Mouse (Mus musculus) gastrocnemius, adult 18-20 months (tissue): ENCODE data around the gene Slc39a11. TPM values are rescaled to one million over a fixed set of nuclear protein-coding genes. Genes with fewer than 3 reads are reported as not detected.

Experiments
- DNase-seq: peaks from one replicate; pipeline ENCODE4 v3.0.0; 2021; ENCODE audit warnings: low spot score
- total RNA-seq, 2 experiments: library from RNA; stranded (reverse); gene quantifications; 2 replicates each; pipeline ENCODE4 v1.2.3; 2021

Gene Slc39a11
- total RNA-seq, 2 experiments from 2014 or later, result 1.5 to 2.4 TPM

DNA sequence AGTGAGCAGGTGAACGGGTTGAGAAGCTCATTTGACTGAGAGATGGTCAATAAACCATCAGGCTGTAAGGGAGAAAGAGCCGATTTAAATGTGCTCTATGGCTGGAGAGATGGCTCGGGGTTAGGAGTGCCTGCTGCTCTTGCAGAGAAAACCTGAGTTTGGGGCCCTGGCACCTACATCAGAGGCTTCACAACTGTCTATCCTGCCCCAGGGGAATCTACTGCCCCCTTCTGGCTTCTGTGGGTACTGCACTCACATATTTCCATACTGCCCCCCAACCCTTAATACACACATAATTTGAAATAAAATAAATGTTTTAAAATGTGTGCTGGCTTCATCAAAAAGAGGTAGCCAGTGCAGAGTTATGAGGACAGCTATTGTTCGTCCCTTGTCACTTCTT, 237.3 kb downstream of the Slc39a11 start:
- no peak for DNase-seq

DNA sequence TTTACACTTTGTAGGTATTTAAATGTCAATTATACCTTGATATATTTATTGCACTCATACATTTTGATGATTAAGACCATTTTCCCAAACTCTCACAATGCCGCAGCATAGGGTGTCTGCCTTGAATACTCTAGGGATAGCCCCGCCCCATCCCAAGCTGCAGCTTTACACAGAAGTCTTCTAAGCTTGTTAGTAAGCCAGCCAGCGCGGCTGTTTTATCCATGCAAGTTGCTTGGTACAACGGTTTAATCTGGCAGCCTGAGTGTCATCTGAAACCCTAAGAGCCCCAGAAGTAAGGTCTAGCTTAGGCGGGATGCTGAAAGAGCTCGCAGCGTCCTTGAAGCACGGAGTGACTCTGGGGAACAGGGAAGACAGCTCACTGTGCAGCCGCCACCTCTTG, 238.1 kb downstream of the Slc39a11 start:
- no peak for DNase-seq

DNA sequence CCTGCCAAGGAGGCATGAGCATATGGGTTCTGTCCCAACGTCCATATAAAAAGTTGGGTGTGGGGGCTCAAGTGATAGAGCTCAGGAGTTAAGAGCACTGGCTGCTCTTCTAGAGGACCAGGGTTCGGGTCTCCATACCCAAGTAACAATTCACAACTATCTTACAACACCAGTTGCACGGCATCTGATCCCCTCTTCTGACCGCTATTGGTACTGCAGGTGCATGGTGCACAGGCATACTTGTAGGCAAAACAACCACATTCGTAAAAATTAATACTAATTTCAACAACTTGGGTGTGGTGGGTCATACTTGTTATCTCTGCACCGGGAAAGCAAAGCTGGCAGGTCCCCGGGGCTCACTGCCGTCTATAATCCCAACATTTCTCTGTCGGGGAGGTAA, 240.8 kb downstream of the Slc39a11 start:
- DNase-seq, result no peak

DNA sequence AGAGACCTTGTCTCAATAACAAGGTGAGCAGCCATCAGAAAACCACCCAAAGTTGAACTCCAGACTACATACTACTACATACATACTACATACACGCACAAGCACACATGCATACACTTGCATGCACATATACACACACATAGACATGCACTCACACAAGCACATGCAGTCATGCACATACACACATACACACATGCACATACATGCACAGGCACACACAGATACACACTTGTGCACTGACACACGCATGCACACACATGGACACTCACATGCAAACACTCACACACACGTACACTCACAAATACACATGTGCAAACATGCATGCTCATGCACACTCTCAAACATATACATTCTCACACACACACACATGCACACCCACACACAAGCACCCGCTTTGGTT, 242.4 kb downstream of the Slc39a11 start:
- no peak for DNase-seq

DNA sequence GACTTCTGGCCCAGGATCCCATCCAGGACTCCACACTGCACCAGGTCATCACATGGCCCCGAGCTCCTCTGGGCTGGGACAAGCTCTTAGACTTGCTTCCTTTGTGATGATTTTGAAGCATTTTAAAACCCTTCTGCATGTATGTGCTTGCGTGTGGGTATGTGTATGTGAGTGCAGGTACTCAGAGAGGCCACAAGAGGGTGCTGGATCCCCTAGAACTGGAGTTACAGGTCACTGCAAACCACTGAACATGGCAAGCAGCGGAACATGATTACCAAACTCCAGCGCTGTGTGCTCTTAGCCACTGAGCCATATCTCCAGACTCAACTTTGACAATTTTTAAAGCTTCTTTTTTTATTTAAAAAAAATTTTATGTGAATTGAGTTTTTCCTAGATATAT, 249.0 kb downstream of the Slc39a11 start:
- DNase-seq, result no peak

DNA sequence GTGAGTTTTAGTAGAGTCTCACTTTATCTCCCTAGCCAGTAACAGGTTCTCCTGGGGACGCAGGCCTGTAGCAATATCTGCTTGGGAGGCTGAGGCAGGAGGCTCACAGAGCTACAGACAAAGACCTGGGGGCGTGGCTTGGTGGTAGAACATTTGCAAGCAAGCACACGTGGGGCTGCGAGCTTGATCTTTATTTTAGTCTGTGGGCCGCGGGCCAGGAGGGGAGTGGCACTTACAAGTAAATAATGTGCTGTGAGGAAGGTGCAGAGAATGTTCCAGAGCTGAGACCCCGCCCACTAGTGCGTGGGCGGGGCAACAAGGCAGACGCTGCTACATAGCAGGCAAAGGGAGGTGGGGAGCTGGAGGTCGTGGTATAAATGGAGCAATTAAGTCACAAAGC, 250.3 kb downstream of the Slc39a11 start:
- no peak for DNase-seq

DNA sequence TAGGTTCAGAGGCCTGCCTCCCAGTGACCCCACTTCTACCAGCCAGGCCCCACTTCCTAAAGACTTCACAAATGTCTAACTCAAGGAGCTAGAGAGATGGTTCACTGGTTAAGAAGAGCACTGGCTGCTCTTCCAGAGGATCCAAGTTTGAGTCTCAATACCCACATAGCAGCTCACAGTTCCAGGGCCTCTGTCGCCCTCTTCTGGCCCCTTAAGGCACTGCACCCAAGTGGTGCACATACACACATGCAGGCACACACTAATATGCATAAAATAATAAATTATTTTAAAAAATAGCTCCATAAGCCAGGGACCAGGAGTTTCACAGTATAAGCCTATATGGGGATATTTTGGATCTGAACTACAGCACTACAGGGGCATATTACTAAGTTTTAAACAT, 252.5 kb downstream of the Slc39a11 start:
- DNase-seq, result no peak

DNA sequence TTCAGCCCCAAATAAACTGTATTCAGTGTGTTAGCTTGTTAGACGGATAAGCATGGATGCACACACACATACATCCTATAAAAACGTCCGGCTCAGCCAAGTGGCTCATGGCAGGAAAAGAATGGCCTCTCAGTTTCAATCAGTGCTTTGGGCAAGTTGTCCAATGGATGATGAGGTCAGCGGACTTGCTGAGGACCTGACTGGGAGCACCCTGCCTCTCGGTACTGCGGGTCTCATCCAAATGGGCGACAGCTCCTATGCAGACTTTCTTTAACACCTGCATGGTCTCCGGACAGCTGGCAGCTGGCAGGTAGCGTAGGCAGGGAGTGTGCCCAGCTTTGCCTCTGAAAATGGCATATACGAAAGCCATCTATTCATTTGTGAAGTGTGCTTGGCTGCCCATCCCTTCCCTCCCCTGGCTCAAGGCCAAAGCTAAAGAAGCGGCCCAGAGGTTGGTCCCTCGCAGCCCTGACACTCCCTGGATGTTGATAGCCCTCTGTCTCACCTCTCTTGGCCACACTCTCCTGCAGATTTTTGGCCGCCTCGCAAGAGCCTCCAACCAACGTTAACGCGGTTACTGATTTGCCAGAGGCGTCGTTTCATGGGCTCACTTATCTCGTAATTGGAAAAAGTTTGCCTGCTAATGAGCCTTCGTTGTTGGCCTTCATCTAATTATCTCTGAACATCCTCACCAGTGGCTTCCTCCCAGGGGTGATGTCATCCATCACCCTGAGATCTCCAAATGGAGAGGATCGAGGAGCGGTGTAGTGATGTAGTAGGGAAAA, 256.3 kb downstream of the Slc39a11 start:
- no peak for DNase-seq

DNA sequence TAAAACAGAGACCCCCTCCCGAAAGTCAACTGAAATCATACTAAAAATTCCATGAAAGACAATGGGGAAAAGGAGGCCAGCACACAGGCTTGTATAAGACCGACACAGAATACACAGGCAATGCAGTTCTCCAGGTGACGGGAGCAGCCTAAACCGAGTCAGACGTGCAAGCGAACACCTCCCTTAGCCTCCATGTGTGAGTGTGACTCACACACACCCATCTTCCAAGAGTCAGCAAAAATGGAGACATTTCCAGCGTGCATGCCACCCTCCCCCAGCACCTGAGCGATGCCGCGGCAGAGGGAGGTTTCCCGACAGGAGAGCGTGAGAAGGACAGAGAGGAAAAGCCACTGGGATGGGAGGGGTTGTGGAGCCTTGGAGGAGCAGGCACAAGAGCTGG, 258.2 kb downstream of the Slc39a11 start:
- DNase-seq, result no peak

DNA sequence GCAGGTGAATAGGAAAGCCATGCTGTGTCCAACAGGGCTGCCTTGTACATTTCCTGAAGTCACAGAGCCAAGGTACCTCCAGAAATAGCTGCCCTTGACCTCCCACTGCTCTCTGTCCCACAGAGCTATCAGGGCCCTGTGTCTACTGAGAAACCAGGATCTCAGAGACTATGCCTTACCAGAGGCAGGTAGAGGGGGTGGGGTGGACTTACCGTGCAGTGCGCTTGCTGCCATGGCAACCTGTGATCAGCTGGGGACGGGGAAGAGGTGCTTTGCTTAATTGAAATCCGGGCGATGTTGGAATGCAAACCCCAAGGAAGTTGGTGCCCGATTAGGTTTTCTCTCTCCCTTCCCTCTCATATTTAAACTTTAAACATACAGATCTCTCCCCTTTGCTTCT, 260.2 kb downstream of the Slc39a11 start:
- no peak for DNase-seq

DNA sequence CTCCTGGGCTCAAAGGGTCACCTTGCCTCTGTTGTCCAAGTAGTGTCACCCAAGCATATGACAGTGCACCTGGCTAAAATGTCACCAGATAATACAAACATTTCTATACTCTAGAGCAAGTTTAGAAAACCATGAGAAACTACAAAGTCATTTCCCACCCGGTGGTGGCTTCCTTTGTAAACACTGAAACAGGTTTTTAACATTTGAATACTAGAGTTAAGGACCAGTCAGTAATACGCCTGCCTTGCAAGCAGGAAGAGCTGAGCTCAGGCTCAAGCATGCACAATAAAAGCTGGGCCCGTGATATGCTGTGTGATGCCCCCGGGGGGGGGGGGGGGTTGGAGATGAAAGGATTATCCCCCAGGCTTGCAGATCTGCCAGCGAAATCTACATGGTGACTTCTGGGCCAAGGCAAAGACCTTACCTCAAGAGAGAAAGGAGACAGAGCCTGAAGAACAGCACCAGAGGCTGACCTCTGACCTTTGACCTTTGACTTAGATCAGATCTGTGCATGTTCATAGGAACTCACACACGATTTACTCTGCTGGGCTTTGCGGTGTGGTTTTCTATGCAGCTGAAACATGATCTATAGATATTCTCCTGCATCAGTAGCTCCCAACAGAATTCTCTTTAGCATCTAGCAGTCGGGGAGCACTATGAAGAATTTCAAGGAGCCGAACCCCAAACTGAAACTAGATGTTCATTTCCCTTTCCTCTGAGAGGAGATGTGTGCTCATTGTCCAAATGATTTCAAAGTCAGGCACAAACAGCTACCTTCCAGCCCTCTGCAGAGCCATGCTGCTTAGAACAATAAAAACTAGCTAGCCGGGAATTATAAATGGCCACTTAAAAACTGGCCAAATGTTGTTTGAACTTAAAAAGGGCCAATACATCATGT, 267.0 kb downstream of the Slc39a11 start:
- DNase-seq, result no peak

DNA sequence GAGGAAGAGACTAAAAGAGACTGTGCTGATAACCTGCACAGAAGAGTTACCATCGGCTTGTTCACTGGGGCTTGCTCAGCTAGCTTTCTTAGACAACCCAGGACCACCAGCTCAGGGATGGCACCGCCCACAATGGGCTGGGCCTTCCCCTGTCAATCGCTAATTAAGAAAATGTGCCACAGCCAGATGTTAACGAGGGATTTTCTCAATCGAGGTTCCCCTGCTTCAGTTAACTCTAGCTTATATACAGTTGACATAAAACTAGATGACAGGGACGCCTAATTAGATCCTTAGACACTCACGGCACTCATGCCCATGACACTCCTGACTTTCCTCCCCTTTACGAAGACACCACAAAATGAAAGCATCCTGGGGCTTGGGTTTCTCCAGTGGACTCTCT, 268.3 kb downstream of the Slc39a11 start:
- no peak for DNase-seq

DNA sequence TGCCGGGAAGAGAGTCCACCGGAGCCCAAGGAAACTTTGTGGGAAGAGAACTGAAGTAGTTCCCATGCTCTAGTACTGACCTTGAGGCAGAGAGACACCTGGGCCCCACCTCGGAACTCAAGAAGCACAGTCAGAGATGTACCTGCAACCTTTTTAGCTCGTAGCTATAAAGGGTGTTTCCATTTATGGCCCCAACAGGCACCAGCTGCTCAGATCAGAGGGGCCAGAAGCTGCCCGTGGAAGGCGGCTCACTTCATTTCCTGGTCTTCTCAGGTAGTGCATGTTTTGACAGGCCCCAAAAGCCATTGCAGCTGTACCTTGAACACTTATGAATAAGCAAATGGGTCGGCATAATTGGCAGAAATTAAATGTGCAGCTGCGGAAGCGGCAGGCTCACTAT, 271.0 kb downstream of the Slc39a11 start:
- no peak for DNase-seq

DNA sequence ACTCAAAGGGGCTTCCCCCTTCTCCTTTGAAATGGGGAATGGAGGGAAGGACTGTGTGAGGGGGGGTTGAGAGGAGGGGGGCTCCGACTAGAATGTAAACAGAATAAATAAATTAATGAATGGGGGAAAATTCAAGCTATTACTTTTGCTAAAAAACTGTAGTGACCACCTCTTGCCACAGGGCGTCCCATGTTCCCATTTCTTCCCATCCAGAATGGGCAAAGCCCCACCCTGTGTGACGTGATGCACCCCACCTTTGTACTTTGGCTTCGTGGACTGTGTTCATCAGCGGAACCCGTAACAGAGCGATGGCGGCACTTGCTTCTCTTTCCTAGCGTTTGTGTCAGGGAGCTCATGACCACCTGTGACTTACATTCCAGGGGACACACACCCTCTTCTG, 273.8 kb downstream of the Slc39a11 start:
- DNase-seq, result no peak

DNA sequence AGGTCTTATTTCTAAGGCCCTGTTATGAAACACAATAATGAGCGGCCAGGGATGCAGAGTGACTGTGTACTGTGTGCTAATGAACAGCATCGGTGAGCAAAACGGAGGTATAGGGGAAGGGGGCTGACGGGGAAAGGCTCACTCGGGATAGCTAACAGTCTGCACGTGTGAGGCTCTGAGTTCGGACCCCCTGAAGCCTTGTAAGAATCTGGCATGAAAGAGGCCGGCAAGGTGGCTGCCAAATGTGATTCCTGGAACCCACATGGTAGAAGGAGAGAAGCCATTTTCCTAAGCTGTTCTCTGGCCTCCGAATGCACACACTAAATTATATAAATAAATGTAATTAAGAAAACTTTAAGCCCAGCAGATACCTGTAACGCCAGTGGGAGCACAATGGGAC, 276.0 kb downstream of the Slc39a11 start:
- no peak for DNase-seq

DNA sequence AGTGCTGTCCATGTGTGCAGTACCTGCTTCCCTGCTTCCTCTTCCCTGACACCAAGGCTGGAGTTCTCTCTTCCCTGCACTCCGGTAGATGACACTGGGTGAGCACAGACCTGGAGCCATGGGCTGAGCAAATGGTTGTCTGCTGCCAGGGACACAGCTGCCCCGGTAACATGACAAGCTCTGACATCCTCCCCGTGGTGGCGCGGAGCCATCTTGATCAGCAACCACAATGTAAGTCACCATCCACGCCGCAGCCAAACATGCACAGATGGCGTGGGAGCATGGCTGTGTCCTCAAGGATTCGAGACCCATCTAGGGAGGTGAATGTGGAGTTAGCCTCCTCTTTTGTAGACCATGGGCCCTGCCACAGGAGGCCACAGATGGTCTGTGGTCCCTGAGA, 276.5 kb downstream of the Slc39a11 start:
- DNase-seq, result no peak

DNA sequence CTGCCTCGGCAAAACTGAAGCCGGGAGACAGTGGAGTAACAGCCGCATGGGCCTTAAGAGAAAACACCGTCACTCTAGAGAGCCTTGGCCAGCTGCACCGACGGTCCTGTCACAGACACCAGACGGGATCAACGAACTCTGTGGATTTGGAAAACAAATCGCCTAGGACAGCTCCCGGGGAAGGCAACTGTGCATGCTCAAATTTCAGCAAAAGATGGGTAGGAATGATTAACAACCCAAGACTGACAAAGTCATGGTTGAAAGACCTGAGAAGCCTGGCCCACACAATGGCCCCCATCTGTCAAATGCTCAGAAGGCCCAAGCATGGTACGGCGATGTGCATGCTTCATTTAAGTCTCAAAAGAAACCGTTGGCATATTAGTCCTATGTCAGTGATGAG, 281.8 kb downstream of the Slc39a11 start:
- DNase-seq, result no peak

DNA sequence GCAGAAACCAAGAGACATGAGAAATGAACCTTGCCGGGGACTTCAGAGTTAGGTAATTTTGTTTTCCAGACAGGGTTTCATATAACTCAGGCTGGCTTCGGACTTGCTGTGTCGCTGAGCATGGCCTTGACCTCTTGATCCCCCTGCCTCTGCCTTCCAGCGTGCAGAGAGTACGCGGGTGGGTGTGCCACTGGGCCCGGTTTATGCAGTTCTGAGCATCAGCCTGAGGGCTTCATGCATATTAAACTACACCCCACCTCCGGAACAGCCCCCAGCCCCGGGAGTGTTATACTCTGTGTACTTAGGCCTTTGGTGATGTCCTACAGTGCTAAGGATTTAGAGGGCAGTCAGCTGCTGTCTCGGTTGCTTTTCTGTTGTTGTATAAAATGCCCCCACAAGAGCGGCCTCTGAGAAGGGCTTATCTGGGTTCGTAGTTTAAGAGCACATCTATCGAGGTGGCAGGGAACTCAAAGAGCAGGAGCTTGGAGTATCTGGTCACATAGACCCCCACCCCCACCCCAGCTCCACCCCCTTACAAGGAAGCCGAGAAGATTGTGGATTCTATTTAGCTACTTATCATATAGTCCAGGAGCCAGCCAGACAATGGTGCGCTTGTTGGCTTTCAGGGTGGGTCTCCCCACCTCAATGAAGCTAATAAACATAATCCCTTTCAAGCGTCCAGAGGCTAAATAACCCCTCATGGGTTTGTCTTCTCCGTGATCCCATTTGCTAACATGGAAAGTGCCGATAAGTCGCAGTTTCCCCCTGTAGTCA, 283.4 kb downstream of the Slc39a11 start:
- DNase-seq, result no peak

DNA sequence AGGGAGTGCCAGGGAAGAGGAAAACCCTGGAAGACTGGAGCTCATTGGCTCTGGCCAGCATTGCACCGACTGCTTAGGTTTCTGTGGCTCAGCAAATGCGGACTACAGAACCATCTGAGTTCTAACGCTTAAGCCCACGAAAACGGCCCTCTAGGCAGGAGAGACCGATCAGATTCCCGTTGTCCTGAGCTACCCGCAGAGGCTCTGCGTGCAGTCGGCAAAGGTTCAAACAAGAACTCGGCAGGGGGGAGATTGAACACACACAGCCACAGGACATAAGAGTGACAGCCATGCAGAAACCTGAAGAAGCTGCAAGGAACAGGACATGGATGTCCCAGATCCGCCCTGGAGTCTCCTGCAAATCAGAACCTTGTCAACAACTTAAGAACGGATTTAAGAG, 286.1 kb downstream of the Slc39a11 start:
- no peak for DNase-seq

DNA sequence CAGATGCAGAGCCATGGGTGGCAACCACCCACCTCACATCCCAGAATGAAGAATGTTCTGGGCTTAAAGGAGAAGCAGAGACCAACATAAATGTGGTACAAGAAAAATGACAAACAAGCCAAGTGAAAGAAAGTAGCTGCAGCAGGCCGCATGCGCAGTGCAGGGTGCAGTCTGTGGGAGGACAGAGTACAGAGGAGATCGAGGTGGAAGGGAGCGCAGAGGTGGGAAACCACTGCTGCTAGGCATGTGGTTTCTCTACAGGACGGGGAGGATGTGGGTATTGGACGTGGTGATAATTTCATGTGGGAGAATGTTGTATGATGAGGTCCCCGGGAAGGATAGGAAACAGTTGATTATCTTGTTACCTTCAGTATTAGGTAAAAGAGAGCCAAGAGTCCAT, 287.3 kb downstream of the Slc39a11 start:
- no peak for DNase-seq

DNA sequence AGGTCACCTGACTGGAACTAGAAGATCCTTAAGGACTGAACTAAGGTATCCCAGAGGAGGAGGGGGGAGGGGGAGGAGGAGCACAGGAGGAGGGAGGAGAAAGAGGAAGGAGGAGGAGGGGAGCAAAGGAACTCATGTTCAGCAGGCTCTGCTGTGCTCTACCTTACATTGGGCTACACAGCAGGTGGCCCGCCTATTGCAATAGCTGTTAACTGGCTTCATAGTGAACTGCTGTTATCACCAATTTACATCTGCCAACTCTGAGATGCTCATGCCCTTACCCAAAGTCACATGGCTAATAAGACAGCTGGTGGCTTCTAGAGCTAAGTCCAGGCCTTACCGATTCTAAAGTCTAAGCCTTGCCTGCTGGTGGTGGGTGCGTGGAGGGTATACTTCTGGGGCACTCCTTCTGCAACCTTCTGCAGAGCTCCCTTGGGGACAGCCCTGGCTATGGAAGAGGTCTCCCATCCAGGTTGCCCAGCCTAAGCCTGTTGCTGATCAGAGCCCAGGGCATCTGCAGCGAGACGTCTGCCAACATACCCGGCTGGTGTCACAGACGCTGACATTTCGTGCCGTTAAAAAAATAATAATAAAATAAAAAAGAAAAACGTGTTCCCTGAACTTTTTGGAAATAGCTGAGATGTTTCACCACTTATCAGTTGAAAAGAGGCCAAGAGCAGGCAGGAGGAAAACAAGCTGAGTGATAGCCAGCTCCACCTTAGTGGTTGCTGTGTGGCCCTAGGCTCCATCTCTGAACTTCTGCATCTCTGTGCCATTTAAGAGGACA, 289.6 kb downstream of the Slc39a11 start:
- no peak for DNase-seq
